Mouse (Mus musculus) gastrocnemius, adult 18-20 months (tissue): ENCODE measurements around the gene Znfx1. TPM values are rescaled to one million over a fixed set of nuclear protein-coding genes. Genes with fewer than 3 reads are reported as not detected.

Source experiments
- DNase-seq: peaks from one replicate; pipeline ENCODE4 v3.0.0; 2021; ENCODE audit warnings: low spot score
- total RNA-seq, 2 experiments: library from RNA; stranded (reverse); gene quantifications; 2 replicates each; pipeline ENCODE4 v1.2.3; 2021

Gene Znfx1
- total RNA-seq, 2 experiments from 2014 or later, result 25.7 to 26.8 TPM

- DNase-seq, result no peak
Observed at GRCm38 (mm10) chr2:166996533-166996894, 66.3 kb downstream of the Znfx1 start.

- peak; percentile 95 for DNase-seq
Observed at GRCm38 (mm10) chr2:166995796-166996532, 66.9 kb downstream of the Znfx1 start, which contains the start of gene Stau1. TSS of gene Stau1 (minus strand) at chr2:166996299.

DNA sequence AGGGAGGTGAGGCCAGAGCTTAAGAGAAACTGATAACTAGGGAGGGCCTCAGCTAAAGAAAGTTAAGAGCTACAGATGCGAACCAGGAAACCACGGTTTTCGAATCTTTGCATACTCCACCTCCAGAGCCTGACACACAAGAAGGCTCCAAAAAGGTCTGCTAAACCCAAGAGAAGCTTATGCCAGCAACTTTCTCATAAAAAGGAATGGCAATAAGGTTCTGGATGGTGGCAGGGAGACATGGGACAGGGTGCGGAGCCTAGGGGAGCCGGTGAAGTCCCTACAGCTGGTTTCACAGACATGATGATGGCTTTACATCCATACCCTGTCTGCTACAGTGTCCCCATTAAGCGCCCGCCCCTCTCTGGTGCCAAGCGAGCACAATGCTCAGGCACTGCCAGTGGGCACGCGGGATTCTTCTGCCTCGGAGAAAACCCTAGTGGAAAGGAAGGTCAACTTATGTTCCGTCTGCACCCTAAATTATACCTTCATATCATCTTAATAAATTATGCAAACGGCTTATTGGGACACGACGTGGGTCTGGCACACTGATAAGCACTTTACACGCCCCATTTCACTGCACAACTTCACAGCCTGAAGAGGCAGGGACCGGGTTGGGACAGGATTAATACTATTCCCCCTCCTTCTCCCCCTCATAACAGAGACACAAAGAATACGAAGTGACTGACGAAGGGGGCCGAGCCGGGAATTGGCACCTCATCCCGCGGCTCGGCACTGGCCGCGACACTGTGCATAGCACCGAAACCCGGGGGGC is 67.6 kb downstream of the Znfx1 start:
- DNase-seq, result no peak

DNA sequence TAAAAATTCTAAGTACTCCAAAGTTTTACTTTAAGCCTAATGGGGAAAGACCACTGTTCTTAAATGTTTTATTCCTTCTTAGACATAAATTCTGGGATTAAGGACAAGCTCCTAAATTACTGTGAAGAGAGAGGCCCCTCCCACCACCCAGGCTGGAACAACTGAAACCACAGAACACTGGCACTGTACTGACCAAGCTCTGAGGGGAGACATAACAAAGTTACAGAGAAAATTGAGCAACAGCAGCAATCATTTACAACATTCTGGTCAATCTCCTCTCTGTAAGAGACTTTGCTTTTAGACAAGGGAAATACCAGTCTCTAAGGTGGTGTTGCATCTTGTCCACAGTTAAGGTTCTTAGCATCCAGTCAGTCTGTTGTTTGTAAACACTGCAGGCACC is 70.9 kb downstream of the Znfx1 start:
- DNase-seq, result no peak

DNA sequence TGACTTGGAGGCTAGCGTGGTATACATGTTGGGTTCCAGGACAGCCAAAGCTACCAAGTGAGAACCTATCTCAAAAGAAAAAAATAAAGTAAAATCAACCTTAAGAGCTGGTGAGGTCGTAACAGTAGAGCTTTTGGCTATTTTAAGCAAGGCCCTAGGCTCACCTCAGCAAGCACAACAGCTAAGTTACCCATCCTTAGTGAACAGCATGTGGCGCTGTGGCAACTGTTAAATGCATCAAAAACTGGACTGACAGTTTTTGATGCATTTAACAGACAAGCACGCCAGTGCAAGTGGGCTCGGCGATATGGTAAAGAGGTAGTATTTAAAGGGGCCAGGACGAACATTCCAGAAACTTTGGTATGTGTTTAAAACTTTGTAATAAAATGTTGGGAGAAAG is 72.0 kb downstream of the Znfx1 start:
- no peak for DNase-seq

Other genes with a start within 250 kb of the Znfx1 start
- gene Cse1l, start 157.0 kb downstream of the Znfx1 start, total RNA-seq, result 10 to 100 TPM; 51.8 to 59.6 TPM
- 10 to 100 TPM; 35.7 to 38.2 TPM for gene Stau1, start 66.7 kb downstream of the Znfx1 start, total RNA-seq
- 1 to 10 TPM; 8.0 to 9.7 TPM for gene Ddx27, start 47.8 kb downstream of the Znfx1 start, total RNA-seq
- gene Kcnb1, start 127.1 kb upstream of the Znfx1 start, total RNA-seq, result 10 to 100 TPM; 22.2 to 25.8 TPM
- gene Ptgis, start 177.6 kb upstream of the Znfx1 start, total RNA-seq, result 1 to 10 TPM; 1.3 to 1.8 TPM